Mouse (Mus musculus) stomach, postnatal 0 days (tissue): ENCODE results near the gene Gm20498. TPM values are rescaled to one million over a fixed set of nuclear protein-coding genes. Genes with fewer than 3 reads are reported as not detected.

ENCODE experiments used
- ATAC-seq: fragments of 200-750 bp; cut with Nextera tagmentation; 2 replicates; pipeline ENCODE4 v1.8.0; 2017; ENCODE audit not compliant: low FRiP score, low TSS enrichment
- DNase-seq: peaks from one replicate; pipeline ENCODE4 v3.0.0-alpha.2; 2016; ENCODE audit warnings: low spot score
- H3K27ac ChIP-seq: fragments of 300-500 bp; sonication (generic); replicated peaks from 2 replicates; pipeline ENCODE4 v1.5.1; 2014; ENCODE audit warnings: mild to moderate bottlenecking, control low read depth
- H3K27me3 ChIP-seq: fragments of 300-500 bp; sonication (generic); 2 replicates; pipeline ENCODE4 v1.6.1; 2014; ENCODE audit warnings: low read length; ENCODE audit not compliant: control insufficient read depth, insufficient read depth
- H3K36me3 ChIP-seq: fragments of 300-500 bp; sonication (generic); 2 replicates; pipeline ENCODE4 v1.6.1; 2014; ENCODE audit warnings: low read length, mixed read lengths; ENCODE audit not compliant: control insufficient read depth, insufficient read depth
- H3K4me1 ChIP-seq: fragments of 300-500 bp; sonication (generic); replicated peaks from 2 replicates; pipeline ENCODE4 v1.6.1; 2014; ENCODE audit warnings: antibody characterized with exemption; ENCODE audit not compliant: control insufficient read depth, insufficient read depth
- H3K4me2 ChIP-seq: fragments of 300-500 bp; sonication (generic); replicated peaks from 2 replicates; pipeline ENCODE4 v1.6.1; 2014; ENCODE audit warnings: low read depth, mild to moderate bottlenecking, control low read depth, moderate library complexity
- H3K4me3 ChIP-seq: fragments of 300-500 bp; sonication (generic); 2 replicates; pipeline ENCODE4 v1.5.1; 2014; ENCODE audit warnings: low read depth, low read length, control low read depth
- H3K9ac ChIP-seq: fragments of 300-500 bp; sonication (generic); 2 replicates; pipeline ENCODE4 v1.6.1; 2014; ENCODE audit warnings: mild to moderate bottlenecking, low read length, control low read depth, mixed read lengths
- H3K9me3 ChIP-seq: fragments of 300-500 bp; sonication (generic); 2 replicates; pipeline ENCODE4 v1.6.1; 2016; ENCODE audit warnings: low read length; ENCODE audit not compliant: control insufficient read depth
- CTCF ChIP-seq: IDR thresholded peaks from 2 replicates; pipeline ENCODE4 v1.5.1; 2016; ENCODE audit warnings: antibody characterized with exemption, low read depth, mild to moderate bottlenecking, moderate library complexity
- EP300 ChIP-seq: optimal IDR thresholded peaks from 2 replicates; pipeline ENCODE3; 2016; ENCODE audit warnings: antibody characterized with exemption
- WGBS: fragments of 180-500 bp; shearing (Covaris S2); extraction: QIAGEN DNeasy Blood & Tissue Kit; methylation state at CpG from one replicate; pipeline ENCODE4 v1.1.7; 2014; 5-methylcytosine and 5-hydroxymethylcytosine counted together
- polyA plus RNA-seq: library from polyadenylated mRNA; unstranded; fragments of >200 nt; fragmentation: Nextera tagmentation; extraction: Ambion mirVana; gene quantifications from 2 replicates; pipeline ENCODE4 v1.2.1, GENCODE M21; 2015

Gm20498 gene
- polyA plus RNA-seq: 16.6 and 18.9 TPM in 2 replicates

GRCm38 (mm10) chr12:81532316-81533028 is at the start of gene Gm20498, which contains the start of gene Synj2bp:
Gm20498 (minus strand) TSS chr12:81532905.
Synj2bp (minus strand) TSS chr12:81532911.
- Histone ChIP-seq H3K4me1 (no peaks in the 10 kb centered on the region), H3K27ac (peak within 1 kb of the TSS; percentile 75), H3K4me2 (peak within 1 kb of the TSS; percentile 72), H3K9ac (peak within 1 kb of the TSS; percentile 79), H3K36me3 (no peaks in the 10 kb centered on the region), H3K9me3 (no peaks in the 10 kb centered on the region), H3K4me3 (peak within 1 kb of the TSS; percentile 67), H3K27me3 (no peaks in the 10 kb centered on the region)
- ATAC-seq: peak; percentile 90
- no peak for TF ChIP-seq EP300
- no peak for TF ChIP-seq CTCF
- WGBS: under 1% methylated on average over 46 of the region's 46 CpGs
- DNase-seq: peak; percentile 89

GRCm38 (mm10) chr12:81568374-81568773 is 35.7 kb upstream of the Gm20498 start, which contains the start of gene Adam21:
Adam21 (minus strand) TSS chr12:81568474.
- no peak for DNase-seq
- no peak for TF ChIP-seq EP300
- no peak for TF ChIP-seq CTCF
- H3K4me2 ChIP-seq: no peak within 1 kb of the TSS
- no peak within 1 kb of the TSS for H3K4me3 ChIP-seq
- no peak for ATAC-seq
- H3K27me3 ChIP-seq: no peaks in the 10 kb centered on the region
- H3K9me3 ChIP-seq: no peaks in the 10 kb centered on the region
- H3K4me1 ChIP-seq: no peaks in the 10 kb centered on the region
- H3K9ac ChIP-seq: no peak within 1 kb of the TSS
- H3K27ac ChIP-seq: no peak within 1 kb of the TSS
- 0 out of 2 replicates have a peak, but pooled peaks cover 4% of the 10 kb centered on the region for H3K36me3 ChIP-seq
- 84% methylated on average over 1 of the region's 1 CpGs for WGBS

- ATAC-seq (no peak), DNase-seq (no peak)
- WGBS: 82% methylated on average over 5 of the region's 5 CpGs
- H3K4me3 ChIP-seq: no peak overlapping the region
- H3K9me3 ChIP-seq: no peaks in the 10 kb centered on the region
- H3K4me2 ChIP-seq: no peak overlapping the region
- no peaks in the 10 kb centered on the region for H3K27me3 ChIP-seq
- H3K9ac ChIP-seq: no peak overlapping the region
- no peak for TF ChIP-seq EP300
- TF ChIP-seq CTCF: no peak
- 0 out of 2 replicates have a peak, but pooled peaks cover 4% of the 10 kb centered on the region for H3K36me3 ChIP-seq
- H3K4me1 ChIP-seq: no peaks in the 10 kb centered on the region
- no peak overlapping the region for H3K27ac ChIP-seq
Observed at GRCm38 (mm10) chr12:81567931-81568330, 35.2 kb upstream of the Gm20498 start.

- Histone ChIP-seq H3K9ac (no peak overlapping the region), H3K4me3 (no peak overlapping the region), H3K4me2 (no peak overlapping the region), H3K9me3 (no peaks in the 10 kb centered on the region), H3K36me3 (no peaks in the 10 kb centered on the region), H3K27ac (no peak overlapping the region), H3K27me3 (no peaks in the 10 kb centered on the region), H3K4me1 (no peaks in the 10 kb centered on the region)
- no peak for DNase-seq
- ATAC-seq: no peak
- WGBS: 92% methylated on average over 3 of the region's 3 CpGs
- no peak for TF ChIP-seq EP300
- TF ChIP-seq CTCF: no peak
Observed at GRCm38 (mm10) chr12:81564173-81564572, 31.5 kb upstream of the Gm20498 start.

GRCm38 (mm10) chr12:81549286-81549685 is 16.6 kb upstream of the Gm20498 start:
- ATAC-seq (no peak), DNase-seq (no peak)
- no peaks in the 10 kb centered on the region for H3K27me3 ChIP-seq
- H3K4me1 ChIP-seq: no peaks in the 10 kb centered on the region
- H3K9ac ChIP-seq: no peak overlapping the region
- no peak overlapping the region for H3K4me2 ChIP-seq
- H3K36me3 ChIP-seq: no peaks in the 10 kb centered on the region
- no peak overlapping the region for H3K27ac ChIP-seq
- H3K9me3 ChIP-seq: no peaks in the 10 kb centered on the region
- no peak overlapping the region for H3K4me3 ChIP-seq
- WGBS: 76% methylated on average over 3 of the region's 3 CpGs
- TF ChIP-seq EP300: no peak
- no peak for TF ChIP-seq CTCF

- no peak for TF ChIP-seq EP300
- no peak for TF ChIP-seq CTCF
- H3K9ac ChIP-seq: no peak overlapping the region
- no peaks in the 10 kb centered on the region for H3K27me3 ChIP-seq
- ATAC-seq: no peak
- no peak for DNase-seq
- no peak overlapping the region for H3K4me2 ChIP-seq
- H3K36me3 ChIP-seq: no peaks in the 10 kb centered on the region
- no peak overlapping the region for H3K27ac ChIP-seq
- no peak overlapping the region for H3K4me3 ChIP-seq
- WGBS: 67% methylated on average over 4 of the region's 4 CpGs
- H3K9me3 ChIP-seq: no peaks in the 10 kb centered on the region
- no peaks in the 10 kb centered on the region for H3K4me1 ChIP-seq
Observed at GRCm38 (mm10) chr12:81547163-81547562, 14.5 kb upstream of the Gm20498 start.
